Mouse (Mus musculus) bone marrow, adult 2 months (tissue): Measurements from ENCODE around the gene 1190005I06Rik.

Source experiments
- CTCF ChIP-seq: fragments of 200-500 bp; IDR thresholded peaks from 2 replicates; pipeline ENCODE4 v1.5.1; 2011; ENCODE audit warnings: low read length, control low read depth; ENCODE audit not compliant: control insufficient read depth, insufficient read depth
- POLR2A ChIP-seq: fragments of 200-500 bp; IDR thresholded peaks from 2 replicates; pipeline ENCODE4 v1.6.1; 2011; ENCODE audit warnings: low read depth, mild to moderate bottlenecking, control low read depth, low read length, borderline replicate concordance; ENCODE audit not compliant: control insufficient read depth

- TF ChIP-seq POLR2A (no peak), CTCF (no peak)
These were observed 48.9 kb downstream of the 1190005I06Rik start for GRCm38 (mm10) chr8:120598579-120598978.
